Mouse (Mus musculus) CH12.LX (cell line): ENCODE measurements around the gene Tlr11. TPM values are rescaled to one million over a fixed set of nuclear protein-coding genes. Genes with fewer than 3 reads are reported as not detected.

Experiments used
- DNase-seq: peaks from one replicate; pipeline ENCODE4 v3.0.0-alpha.2; 2013; ENCODE audit errors: extremely low read depth
- H3K27ac ChIP-seq: 2 replicates; pipeline ENCODE4 v1.5.1; 2012; ENCODE audit warnings: low read depth, mild to moderate bottlenecking, control low read depth, moderate library complexity; ENCODE audit not compliant: insufficient read depth
- H3K27me3 ChIP-seq: replicated peaks from 2 replicates; pipeline ENCODE3; 2012; ENCODE audit warnings: inconsistent platforms
- H3K36me3 ChIP-seq, 2 experiments: replicated peaks in 1 of 2; 2 replicates each; pipeline versions ENCODE3 to v1.6.1; 2012; ENCODE audit warnings: inconsistent platforms in 1 of 2, low read length in 1 of 2, mild to moderate bottlenecking in 1 of 2, mixed read lengths in 1 of 2, moderate library complexity in 1 of 2; ENCODE audit not compliant: control insufficient read depth in 1 of 2, insufficient read depth in 1 of 2
- H3K4me1 ChIP-seq, 2 experiments: 2 replicates each; pipeline ENCODE4 v1.6.1; 2012; ENCODE audit warnings: inconsistent platforms in 1 of 2, moderate library complexity in 1 of 2; ENCODE audit not compliant: insufficient read depth in 2 of 2, control insufficient read depth in 1 of 2
- H3K4me2 ChIP-seq: 2 replicates; pipeline ENCODE4 v1.6.1; 2012; ENCODE audit warnings: low read depth, mild to moderate bottlenecking, control low read depth; ENCODE audit not compliant: poor library complexity, insufficient read depth, severe bottlenecking
- H3K4me3 ChIP-seq, 3 experiments: fragments of 150-350 bp in 1 of 3; sonication (generic) in 1 of 3; replicated peaks in 1 of 3; 2 replicates each; pipeline versions ENCODE3 to v1.5.1; 2011 to 2012; ENCODE audit warnings: low read depth in 2 of 3, low read length in 2 of 3, mild to moderate bottlenecking in 2 of 3, moderate library complexity in 2 of 3, control low read depth in 1 of 3, improper control_type of control experiment in 1 of 3, inconsistent platforms in 1 of 3, mixed read lengths in 1 of 3; ENCODE audit not compliant: poor library complexity in 1 of 3
- H3K79me2 ChIP-seq: replicated peaks from 2 replicates; pipeline ENCODE4 v1.6.1; 2012; ENCODE audit warnings: mild to moderate bottlenecking, moderate library complexity; ENCODE audit not compliant: control insufficient read depth, poor library complexity, insufficient read depth, severe bottlenecking; ENCODE audit errors: extremely low read depth
- H3K9ac ChIP-seq: 2 replicates; pipeline ENCODE4 v1.6.1; 2012; ENCODE audit warnings: low read depth, mild to moderate bottlenecking, control low read depth, moderate library complexity; ENCODE audit not compliant: insufficient read depth
- H3K9me3 ChIP-seq: replicated peaks from 2 replicates; pipeline ENCODE3; 2012; ENCODE audit warnings: low read length, inconsistent platforms, mixed read lengths
- CHD1 ChIP-seq: IDR thresholded peaks from 2 replicates; pipeline ENCODE4 v1.6.1; 2012; ENCODE audit warnings: low read depth, low read length, improper control_type of control experiment, inconsistent platforms
- E2F4 ChIP-seq: IDR thresholded peaks from 2 replicates; pipeline ENCODE4 v1.6.1; 2011; ENCODE audit warnings: low read depth, low read length, improper control_type of control experiment; ENCODE audit not compliant: insufficient replicate concordance
- EP300 ChIP-seq: IDR thresholded peaks from 2 replicates; pipeline ENCODE4 v1.6.1; 2011; ENCODE audit warnings: low read length, improper control_type of control experiment
- MAFK ChIP-seq: IDR thresholded peaks from 2 replicates; pipeline ENCODE4 v1.6.1; 2011; ENCODE audit warnings: low read length, improper control_type of control experiment; ENCODE audit not compliant: insufficient replicate concordance
- MAZ ChIP-seq: IDR thresholded peaks from 2 replicates; pipeline ENCODE4 v1.6.1; 2012; ENCODE audit warnings: low read depth, mild to moderate bottlenecking, inconsistent platforms, low read length, improper control_type of control experiment, moderate library complexity
- MXI1 ChIP-seq: IDR thresholded peaks from 2 replicates; pipeline ENCODE4 v1.6.1; 2011; ENCODE audit warnings: mild to moderate bottlenecking, low read depth, low read length, improper control_type of control experiment
- MYC ChIP-seq: IDR thresholded peaks from 2 replicates; pipeline ENCODE4 v1.6.1; 2011; ENCODE audit warnings: low read depth, mild to moderate bottlenecking, improper control_type of control experiment, low read length
- NELFE ChIP-seq: IDR thresholded peaks from 2 replicates; pipeline ENCODE4 v1.6.1; 2011; ENCODE audit warnings: low read depth, low read length, improper control_type of control experiment
- NRF1 ChIP-seq: IDR thresholded peaks from 2 replicates; pipeline ENCODE4 v1.6.1; 2014; ENCODE audit warnings: low read depth, mild to moderate bottlenecking, inconsistent platforms, low read length, improper control_type of control experiment, moderate library complexity
- PAX5 ChIP-seq: IDR thresholded peaks from 2 replicates; pipeline ENCODE4 v1.6.1; 2012; ENCODE audit warnings: low read length, inconsistent platforms, mixed read lengths
- POLR2A ChIP-seq: IDR thresholded peaks from 2 replicates; pipeline ENCODE4 v1.6.1; 2011; ENCODE audit warnings: low read depth, mild to moderate bottlenecking, improper control_type of control experiment, low read length
- POLR2AphosphoS2 ChIP-seq: IDR thresholded peaks from 2 replicates; pipeline ENCODE4 v1.6.1; 2011; ENCODE audit warnings: low read depth, low read length, improper control_type of control experiment
- SIN3A ChIP-seq: IDR thresholded peaks from 2 replicates; pipeline ENCODE4 v1.6.1; 2012; ENCODE audit warnings: low read length, improper control_type of control experiment, inconsistent platforms
- TBP ChIP-seq: conservative IDR thresholded peaks from 2 replicates; pipeline ENCODE4 v1.6.1; 2011; ENCODE audit warnings: low read depth, low read length, improper control_type of control experiment
- TCF12 ChIP-seq: IDR thresholded peaks from 2 replicates; pipeline ENCODE4 v1.6.1; 2014; ENCODE audit warnings: low read depth, mild to moderate bottlenecking, inconsistent platforms, low read length, improper control_type of control experiment
- UBTF ChIP-seq: IDR thresholded peaks from 2 replicates; pipeline ENCODE4 v1.6.1; 2012; ENCODE audit warnings: low read depth, mild to moderate bottlenecking, inconsistent platforms, low read length, improper control_type of control experiment, moderate library complexity
- ZC3H11A ChIP-seq: IDR thresholded peaks from 2 replicates; pipeline ENCODE4 v1.6.1; 2012; ENCODE audit warnings: low read depth, mild to moderate bottlenecking, inconsistent platforms, low read length, improper control_type of control experiment
- ZKSCAN1 ChIP-seq: IDR thresholded peaks from 2 replicates; pipeline ENCODE4 v1.6.1; 2012; ENCODE audit warnings: low read depth, inconsistent platforms, low read length, improper control_type of control experiment, borderline replicate concordance
- dilution Hi-C: fragments of 300-500 bp; cut with MboI; formaldehyde crosslinking; loops from 2 replicates; pipeline ENCODE4 v1.14.3; 2020; ENCODE audit warnings: low sequenced_read_pairs; ENCODE audit not compliant: extremely low pct_unique_long_range_greater_than_20kb, extremely low pct_ligation_motif_present
- in situ Hi-C: fragments of 300-500 bp; cut with MboI; formaldehyde crosslinking; loops from 3 replicates; pipeline ENCODE4 v1.14.3; 2019; ENCODE audit warnings: low sequenced_read_pairs, low pct_ligation_motif_present, low pct_unique_long_range_greater_than_20kb, mixed read lengths
- polyA plus RNA-seq: library from polyadenylated mRNA; unstranded; fragments of >175 nt; gene quantifications from 2 replicates; pipeline ENCODE4 v1.2.1, GENCODE M21; 2012; ENCODE audit warnings: low read depth; ENCODE audit not compliant: insufficient read length
- total RNA-seq, 2 experiments: library from RNA; depleted of rRNA; stranded (reverse); fragments of 300-350 nt in 1 of 2; fragments of >200 nt in 1 of 2; gene quantifications; 2 replicates each; pipeline ENCODE4 v1.2.3; 2012 to 2014

Gene Tlr11
- total and polyA plus RNA-seq, 3 experiments = not detected

GRCm38 (mm10) chr14:50363561-50363960, 5.8 kb downstream of the Tlr11 start:
- Histone ChIP-seq H3K79me2 (no peaks in the 10 kb centered on the region), H3K4me3 (no peak overlapping the region), H3K9ac (no peak overlapping the region), H3K4me1 (no peaks in the 10 kb centered on the region), H3K27me3 (peaks cover 9% of the 10 kb centered on the region), H3K27ac (no peak overlapping the region), H3K9me3 (no peaks in the 10 kb centered on the region), H3K36me3 (no peaks in the 10 kb centered on the region), H3K4me2 (no peak overlapping the region)
- in situ Hi-C loops = loop anchor here (25.0 kb wide), 1 partner anchor 399 kb away; no protein-coding TSS in a partner anchor
- TF ChIP-seq TCF12 = no peak
- TF ChIP-seq NRF1 = no peak
- TF ChIP-seq MAZ = no peak
- TF ChIP-seq NELFE = no peak
- TF ChIP-seq ZC3H11A = no peak
- no peak for TF ChIP-seq TBP
- no peak for TF ChIP-seq MYC
- TF ChIP-seq POLR2AphosphoS2 = no peak
- no peak for TF ChIP-seq POLR2A
- no peak for TF ChIP-seq UBTF
- TF ChIP-seq MAFK = no peak
- TF ChIP-seq CHD1 = no peak
- no peak for TF ChIP-seq MXI1
- no peak for TF ChIP-seq PAX5
- dilution Hi-C loops = no loop called here
- DNase-seq = no peak

GRCm38 (mm10) chr14:50380863-50381262, 23.1 kb downstream of the Tlr11 start, which contains the start of gene Olfr736:
Gene Olfr736, plus strand, starts transcription at chr14:50381163.
- no peaks in the 10 kb centered on the region for H3K4me1 ChIP-seq
- no peak within 1 kb of the TSS for H3K9ac ChIP-seq
- H3K79me2 ChIP-seq = no peaks in the 10 kb centered on the region
- DNase-seq = no peak
- H3K36me3 ChIP-seq = no peaks in the 10 kb centered on the region
- H3K27me3 ChIP-seq = peaks cover 2% of the 10 kb centered on the region
- peaks cover 2% of the 10 kb centered on the region for H3K9me3 ChIP-seq
- no peak within 1 kb of the TSS for H3K4me2 ChIP-seq
- H3K27ac ChIP-seq = no peak within 1 kb of the TSS
- dilution Hi-C loops (no loop called here), in situ Hi-C loops (no loop called here)
- no peak within 1 kb of the TSS for H3K4me3 ChIP-seq
- TF ChIP-seq ZKSCAN1 (no peak), EP300 (no peak), MAFK (no peak), E2F4 (no peak), NRF1 (no peak), SIN3A (no peak)
